Mouse (Mus musculus) midbrain, embryonic 15.5 days (tissue): ENCODE results near the gene Ncapg. TPM values are rescaled to one million over a fixed set of nuclear protein-coding genes. Genes with fewer than 3 reads are reported as not detected.

Experiments
- ATAC-seq: fragments of 200-750 bp; cut with Nextera tagmentation; replicated peaks from 2 replicates; pipeline ENCODE4 v1.8.0; 2017; ENCODE audit warnings: moderate TSS enrichment
- H3K27ac ChIP-seq: fragments of 300-500 bp; sonication (generic); 2 replicates; pipeline ENCODE4 v1.5.1; 2015; ENCODE audit warnings: mild to moderate bottlenecking, inconsistent platforms
- H3K27me3 ChIP-seq: fragments of 300-500 bp; sonication (generic); replicated peaks from 2 replicates; pipeline ENCODE4 v1.6.1; 2015; ENCODE audit warnings: inconsistent platforms
- H3K36me3 ChIP-seq: fragments of 300-500 bp; sonication (generic); replicated peaks from 2 replicates; pipeline ENCODE4 v1.6.1; 2015; ENCODE audit warnings: inconsistent platforms
- H3K4me1 ChIP-seq: fragments of 300-500 bp; sonication (generic); 2 replicates; pipeline ENCODE4 v1.6.1; 2015; ENCODE audit warnings: inconsistent platforms
- H3K4me2 ChIP-seq: fragments of 300-500 bp; sonication (generic); 2 replicates; pipeline ENCODE4 v1.6.1; 2015; ENCODE audit warnings: inconsistent platforms, mild to moderate bottlenecking, moderate library complexity
- H3K4me3 ChIP-seq: fragments of 300-500 bp; sonication (generic); 2 replicates; pipeline ENCODE4 v1.5.1; 2015; ENCODE audit warnings: mild to moderate bottlenecking, inconsistent platforms
- H3K9ac ChIP-seq: fragments of 300-500 bp; sonication (generic); 2 replicates; pipeline ENCODE4 v1.6.1; 2015; ENCODE audit warnings: mild to moderate bottlenecking, inconsistent platforms
- H3K9me3 ChIP-seq: fragments of 300-500 bp; sonication (generic); 2 replicates; pipeline ENCODE4 v1.6.1; 2016; ENCODE audit warnings: inconsistent platforms
- WGBS: fragments of 180-500 bp; shearing (Covaris S2); methylation state at CpG from one replicate; pipeline ENCODE4 v1.1.7; 2015; ENCODE audit warnings: mixed read lengths; 5-methylcytosine and 5-hydroxymethylcytosine counted together
- polyA plus RNA-seq: library from polyadenylated mRNA; unstranded; fragments of >200 nt; fragmentation: Nextera tagmentation; extraction: Ambion mirVana; gene quantifications from 2 replicates; pipeline ENCODE4 v1.2.1, GENCODE M21; 2015

Gene Ncapg
- polyA plus RNA-seq, 1 experiment from 2014 or later = 6.8 TPM

DNA sequence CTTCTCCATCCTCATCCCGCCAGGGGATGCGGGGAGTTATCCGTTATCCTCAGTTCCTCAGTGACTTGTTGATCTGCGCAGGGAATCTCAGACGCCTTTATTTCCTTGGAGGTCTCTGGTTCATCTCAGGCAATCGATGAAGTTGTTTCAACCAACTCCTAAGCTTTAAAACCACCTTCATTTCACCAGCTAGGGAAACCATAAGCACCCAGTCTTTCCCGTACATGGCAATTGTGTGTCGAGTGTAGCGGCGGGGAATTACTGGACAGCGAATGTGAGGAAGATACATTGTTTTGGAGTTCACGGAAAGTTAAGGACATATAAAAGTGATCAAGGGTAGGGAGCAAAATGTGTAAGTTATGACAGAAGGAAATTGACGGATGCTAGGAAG is 556 bp downstream of the Ncapg start:
- peaks cover 12% of the 10 kb centered on the region for H3K4me1 ChIP-seq
- no peaks in the 10 kb centered on the region for H3K9me3 ChIP-seq
- H3K4me3 ChIP-seq = peak overlapping the region; percentile 94
- ATAC-seq = no peak
- H3K4me2 ChIP-seq = peak overlapping the region; percentile 100
- no peaks in the 10 kb centered on the region for H3K36me3 ChIP-seq
- no peak overlapping the region for H3K27ac ChIP-seq
- H3K27me3 ChIP-seq = no peaks in the 10 kb centered on the region
- 1% methylated on average over 13 of the region's 13 CpGs for WGBS
- H3K9ac ChIP-seq = peak overlapping the region; percentile 45

- H3K36me3 ChIP-seq = no peaks in the 10 kb centered on the region
- no peak for ATAC-seq
- no peaks in the 10 kb centered on the region for H3K9me3 ChIP-seq
- H3K27me3 ChIP-seq = no peaks in the 10 kb centered on the region
- H3K4me2 ChIP-seq = peak overlapping the region; percentile 100; the same call in 1 of the 2 replicates
- no peak overlapping the region for H3K9ac ChIP-seq
- peaks cover 12% of the 10 kb centered on the region for H3K4me1 ChIP-seq
- H3K27ac ChIP-seq = no peak overlapping the region
- H3K4me3 ChIP-seq = no peak overlapping the region
- WGBS = 54% methylated on average over 5 of the region's 5 CpGs
Observed at GRCm38 (mm10) chr5:45670894-45671494, 1.3 kb downstream of the Ncapg start.

GRCm38 (mm10) chr5:45675032-45675431 is 5.3 kb downstream of the Ncapg start:
- Histone ChIP-seq H3K4me3 (no peak overlapping the region), H3K4me1 (peaks cover 5% of the 10 kb centered on the region), H3K36me3 (no peaks in the 10 kb centered on the region), H3K27me3 (no peaks in the 10 kb centered on the region), H3K4me2 (no peak overlapping the region), H3K27ac (no peak overlapping the region), H3K9me3 (no peaks in the 10 kb centered on the region), H3K9ac (no peak overlapping the region)
- 95% methylated on average over 1 of the region's 1 CpGs for WGBS
- no peak for ATAC-seq

- Histone ChIP-seq H3K27ac (no peak overlapping the region), H3K9ac (no peak overlapping the region), H3K27me3 (no peaks in the 10 kb centered on the region), H3K4me3 (no peak overlapping the region), H3K4me1 (no peaks in the 10 kb centered on the region), H3K4me2 (no peak overlapping the region), H3K9me3 (no peaks in the 10 kb centered on the region), H3K36me3 (no peaks in the 10 kb centered on the region)
- no peak for ATAC-seq
- WGBS = 86% methylated on average over 4 of the region's 4 CpGs
Observed at GRCm38 (mm10) chr5:45677639-45678038, 7.9 kb downstream of the Ncapg start.

- no peak overlapping the region for H3K27ac ChIP-seq
- no peak overlapping the region for H3K9ac ChIP-seq
- H3K27me3 ChIP-seq = no peaks in the 10 kb centered on the region
- H3K4me1 ChIP-seq = no peaks in the 10 kb centered on the region
- H3K4me2 ChIP-seq = no peak overlapping the region
- H3K9me3 ChIP-seq = no peaks in the 10 kb centered on the region
- ATAC-seq = no peak
- no peaks in the 10 kb centered on the region for H3K36me3 ChIP-seq
- H3K4me3 ChIP-seq = no peak overlapping the region
Observed at GRCm38 (mm10) chr5:45679955-45680354, 10.2 kb downstream of the Ncapg start.

DNA sequence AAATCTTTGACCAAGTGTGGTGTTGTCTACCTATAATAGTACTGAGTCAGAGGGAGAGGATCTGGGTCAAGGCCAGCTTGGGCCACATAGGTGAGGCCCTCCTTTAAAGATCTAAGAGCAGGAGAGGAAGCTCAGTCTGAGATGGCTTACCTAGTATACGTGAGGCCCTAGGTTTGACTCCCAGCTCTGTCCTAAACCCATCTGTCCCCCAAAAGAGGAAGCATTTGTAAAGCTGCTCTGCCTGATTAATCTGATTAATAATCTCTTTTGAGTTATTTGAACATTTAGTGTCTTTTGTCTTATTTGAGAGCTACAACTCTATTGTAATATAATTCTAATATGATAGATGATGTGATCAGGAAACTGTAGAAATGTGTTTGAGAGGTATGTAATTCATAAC is 13.7 kb downstream of the Ncapg start:
- Histone ChIP-seq H3K27ac (no peak overlapping the region), H3K27me3 (no peaks in the 10 kb centered on the region), H3K9me3 (no peaks in the 10 kb centered on the region), H3K4me2 (no peak overlapping the region), H3K4me1 (no peaks in the 10 kb centered on the region), H3K9ac (no peak overlapping the region), H3K4me3 (no peak overlapping the region), H3K36me3 (no peaks in the 10 kb centered on the region)
- WGBS = 84% methylated on average over 1 of the region's 1 CpGs
- no peak for ATAC-seq

DNA sequence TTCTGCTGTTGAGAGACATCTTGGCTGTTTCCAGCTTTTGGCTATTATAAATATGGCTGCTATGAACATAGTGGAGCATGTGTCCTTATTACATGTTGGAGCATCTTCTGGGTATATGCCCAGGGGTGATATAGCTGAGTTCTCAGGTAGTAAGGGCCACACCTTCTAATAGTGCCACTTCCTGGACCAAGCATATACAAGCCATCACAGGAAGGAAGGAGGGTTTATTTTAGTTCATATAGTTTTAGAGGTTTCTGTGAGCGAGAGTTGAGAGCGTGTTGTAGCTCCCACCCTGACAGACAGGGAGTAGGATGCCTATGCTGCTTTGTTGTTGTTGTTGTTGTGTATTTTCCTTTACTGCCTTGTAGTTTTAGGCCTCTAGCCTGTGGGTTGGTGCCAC is 15.5 kb downstream of the Ncapg start:
- Histone ChIP-seq H3K4me1 (no peaks in the 10 kb centered on the region), H3K9me3 (no peaks in the 10 kb centered on the region), H3K4me3 (no peak overlapping the region), H3K36me3 (no peaks in the 10 kb centered on the region), H3K27ac (no peak overlapping the region), H3K27me3 (no peaks in the 10 kb centered on the region), H3K4me2 (no peak overlapping the region), H3K9ac (no peak overlapping the region)
- 96% methylated on average over 2 of the region's 2 CpGs for WGBS
- ATAC-seq = no peak

GRCm38 (mm10) chr5:45686223-45686622 is 16.5 kb downstream of the Ncapg start:
- Histone ChIP-seq H3K36me3 (no peaks in the 10 kb centered on the region), H3K4me3 (no peak overlapping the region), H3K27me3 (no peaks in the 10 kb centered on the region), H3K9me3 (no peaks in the 10 kb centered on the region), H3K4me1 (no peaks in the 10 kb centered on the region), H3K27ac (no peak overlapping the region), H3K4me2 (no peak overlapping the region), H3K9ac (no peak overlapping the region)
- no peak for ATAC-seq
- WGBS = 97% methylated on average over 3 of the region's 3 CpGs

DNA sequence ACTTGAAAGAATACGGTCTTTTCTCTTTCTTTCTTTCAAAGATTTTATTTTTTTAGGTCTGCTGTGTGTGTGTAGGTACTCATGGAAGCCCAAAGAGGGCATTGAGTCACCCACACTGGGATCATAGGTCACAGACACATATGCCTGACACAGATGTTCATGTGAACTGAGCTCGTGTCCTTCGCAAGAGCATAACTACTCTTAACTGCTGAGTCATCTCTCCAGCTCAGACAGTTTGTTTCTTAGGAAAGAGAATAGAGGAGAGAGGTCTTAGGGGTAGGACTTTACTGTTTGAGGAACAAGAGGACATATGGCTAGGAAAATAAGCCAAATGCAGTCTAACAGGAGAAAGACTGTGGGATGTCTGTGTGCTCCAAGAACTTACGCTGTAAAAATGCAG is 19.4 kb downstream of the Ncapg start:
- H3K36me3 ChIP-seq = no peaks in the 10 kb centered on the region
- no peaks in the 10 kb centered on the region for H3K27me3 ChIP-seq
- no peaks in the 10 kb centered on the region for H3K4me1 ChIP-seq
- no peak for ATAC-seq
- 93% methylated on average over 4 of the region's 4 CpGs for WGBS
- no peak overlapping the region for H3K4me2 ChIP-seq
- H3K4me3 ChIP-seq = no peak overlapping the region
- H3K9me3 ChIP-seq = no peaks in the 10 kb centered on the region
- H3K27ac ChIP-seq = no peak overlapping the region
- H3K9ac ChIP-seq = no peak overlapping the region

GRCm38 (mm10) chr5:45690802-45691201 is 21.1 kb downstream of the Ncapg start:
- Histone ChIP-seq H3K9me3 (no peaks in the 10 kb centered on the region), H3K36me3 (no peaks in the 10 kb centered on the region), H3K9ac (no peak overlapping the region), H3K27ac (no peak overlapping the region), H3K4me2 (no peak overlapping the region), H3K4me3 (no peak overlapping the region), H3K27me3 (no peaks in the 10 kb centered on the region), H3K4me1 (no peaks in the 10 kb centered on the region)
- WGBS = 82% methylated on average over 2 of the region's 2 CpGs
- ATAC-seq = no peak

- WGBS = 92% methylated on average over 6 of the region's 6 CpGs
- H3K9ac ChIP-seq = no peak overlapping the region
- H3K36me3 ChIP-seq = no peaks in the 10 kb centered on the region
- H3K27me3 ChIP-seq = no peaks in the 10 kb centered on the region
- no peak overlapping the region for H3K4me2 ChIP-seq
- H3K4me1 ChIP-seq = no peaks in the 10 kb centered on the region
- no peaks in the 10 kb centered on the region for H3K9me3 ChIP-seq
- ATAC-seq = no peak
- H3K27ac ChIP-seq = no peak overlapping the region
- H3K4me3 ChIP-seq = no peak overlapping the region
Observed at GRCm38 (mm10) chr5:45691678-45692077, 22.0 kb downstream of the Ncapg start.

DNA sequence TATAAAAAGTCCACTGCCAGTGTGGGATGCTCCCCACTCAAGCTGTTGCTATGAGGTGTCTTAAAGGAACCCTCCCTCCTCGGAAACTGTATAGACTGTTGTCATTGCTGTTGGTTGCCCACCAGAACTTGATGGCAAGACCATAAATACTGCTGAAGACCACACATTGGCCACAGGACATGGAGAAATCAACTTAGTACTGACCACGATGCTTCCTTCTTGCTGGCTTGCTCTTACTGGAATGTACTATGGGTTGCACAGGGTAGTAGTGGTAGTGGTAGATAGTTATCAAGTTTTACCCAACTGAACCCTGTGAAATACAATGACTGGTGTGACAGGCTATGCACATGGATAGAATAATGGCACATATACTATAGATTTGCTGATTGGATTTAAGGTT is 37.1 kb downstream of the Ncapg start:
- 98% methylated on average over 2 of the region's 2 CpGs for WGBS
- H3K27me3 ChIP-seq = no peaks in the 10 kb centered on the region
- no peaks in the 10 kb centered on the region for H3K36me3 ChIP-seq
- no peak for ATAC-seq
- H3K4me1 ChIP-seq = no peaks in the 10 kb centered on the region
- no peak overlapping the region for H3K9ac ChIP-seq
- no peak overlapping the region for H3K4me3 ChIP-seq
- no peak overlapping the region for H3K4me2 ChIP-seq
- no peaks in the 10 kb centered on the region for H3K9me3 ChIP-seq
- no peak overlapping the region for H3K27ac ChIP-seq

- Histone ChIP-seq H3K27ac (no peak overlapping the region), H3K4me3 (no peak overlapping the region)
- 95% methylated on average over 2 of the region's 2 CpGs for WGBS
Observed at GRCm38 (mm10) chr5:45709653-45710052, 39.9 kb downstream of the Ncapg start.

More at GRCm38 (mm10) chr5:45709653-45710052, 39.9 kb downstream of the Ncapg start:
- Histone ChIP-seq H3K36me3 (no peaks in the 10 kb centered on the region), H3K4me2 (no peak overlapping the region), H3K9ac (no peak overlapping the region), H3K27me3 (no peaks in the 10 kb centered on the region), H3K4me1 (no peaks in the 10 kb centered on the region), H3K9me3 (no peaks in the 10 kb centered on the region)
- ATAC-seq = no peak
